Mouse (Mus musculus) liver, adult 2 months (tissue): ENCODE measurements at regions not wholly inside any gene's neighbourhood (a gene's known extent, or its start where the extent isn't known, plus 50 kb on each side); places are given as distances from the start of the nearest gene placed in this dataset.

ENCODE experiments used
- DNase-seq: peaks from one replicate; pipeline ENCODE4 v3.0.0-alpha.2; 2011; ENCODE audit warnings: low read depth, low spot score; ENCODE audit errors: extremely low read depth
- H3K27ac ChIP-seq: fragments of 200-500 bp; replicated peaks from 2 replicates; pipeline ENCODE4 v1.5.1; 2012; ENCODE audit warnings: low read depth, mild to moderate bottlenecking, control low read depth, inconsistent platforms, low read length; ENCODE audit not compliant: insufficient read depth
- H3K27me3 ChIP-seq: fragments of 200-500 bp; 2 replicates; pipeline ENCODE4 v1.6.1; 2012; ENCODE audit warnings: mild to moderate bottlenecking, moderate library complexity, low read length, inconsistent platforms; ENCODE audit not compliant: control insufficient read depth, insufficient read depth
- H3K36me3 ChIP-seq: fragments of 200-500 bp; 2 replicates; pipeline ENCODE4 v1.6.1; 2012; ENCODE audit warnings: low read length, inconsistent platforms; ENCODE audit not compliant: control insufficient read depth, insufficient read depth
- H3K4me1 ChIP-seq: fragments of 200-500 bp; 2 replicates; pipeline ENCODE4 v1.6.1; 2011; ENCODE audit warnings: low read length; ENCODE audit not compliant: control insufficient read depth, insufficient read depth
- H3K4me3 ChIP-seq: fragments of 200-500 bp; 2 replicates; pipeline ENCODE4 v1.5.1; 2011; ENCODE audit warnings: low read depth, mild to moderate bottlenecking, control low read depth, low read length, moderate library complexity; ENCODE audit not compliant: insufficient read depth
- H3K79me2 ChIP-seq: fragments of 200-500 bp; 2 replicates; pipeline ENCODE4 v1.6.1; 2012; ENCODE audit warnings: inconsistent platforms, mild to moderate bottlenecking, low read length, moderate library complexity; ENCODE audit not compliant: control insufficient read depth, insufficient read depth
- H3K9ac ChIP-seq: fragments of 200-500 bp; 2 replicates; pipeline ENCODE4 v1.6.1; 2012; ENCODE audit warnings: low read depth, mild to moderate bottlenecking, control low read depth, inconsistent platforms, low read length
- CTCF ChIP-seq: fragments of 200-500 bp; IDR thresholded peaks from 2 replicates; pipeline ENCODE4 v1.5.1; 2011; ENCODE audit warnings: low read depth, low read length, control low read depth
- POLR2A ChIP-seq: fragments of 200-500 bp; IDR thresholded peaks from 2 replicates; pipeline ENCODE4 v1.6.1; 2011; ENCODE audit warnings: low read length, control low read depth; ENCODE audit not compliant: insufficient read depth; ENCODE audit errors: extremely low read depth
- whole genome bisulfite sequencing: fragments of 180-500 bp; shearing (Covaris S2); methylation state at CpG from one replicate; pipeline ENCODE4 v1.1.7; 2018; 5-methylcytosine and 5-hydroxymethylcytosine counted together

DNA sequence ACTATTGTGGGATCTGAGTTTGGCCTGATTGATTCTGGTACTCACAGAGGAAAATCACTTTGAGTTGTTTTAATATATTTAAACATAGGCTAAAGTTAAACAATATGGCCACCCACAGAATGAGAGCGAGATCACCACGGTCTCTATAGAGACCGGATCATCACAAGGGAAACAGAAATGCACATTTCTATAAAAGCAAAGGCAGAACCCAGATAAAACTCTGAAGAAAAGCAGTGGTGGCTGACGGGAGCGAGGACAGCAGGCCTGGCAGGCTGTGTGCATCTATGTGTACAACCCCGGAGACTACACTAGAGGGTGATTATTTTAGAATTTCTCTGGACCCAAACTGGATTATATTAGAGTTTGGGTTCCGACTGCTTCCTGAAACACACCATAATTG lies 168.8 kb downstream of the Thbs2 start:
- Histone ChIP-seq H3K9ac (no peak overlapping the region), H3K36me3 (no peaks in the 10 kb centered on the region), H3K27ac (no peak overlapping the region), H3K27me3 (0 out of 2 replicates have a peak, but pooled peaks cover 3% of the 10 kb centered on the region), H3K79me2 (no peaks in the 10 kb centered on the region), H3K4me1 (no peaks in the 10 kb centered on the region), H3K4me3 (no peak overlapping the region)
- no peak for DNase-seq
- TF ChIP-seq POLR2A (no peak), CTCF (no peak)
- 87% methylated on average over 7 of the region's 7 CpGs for WGBS

DNA sequence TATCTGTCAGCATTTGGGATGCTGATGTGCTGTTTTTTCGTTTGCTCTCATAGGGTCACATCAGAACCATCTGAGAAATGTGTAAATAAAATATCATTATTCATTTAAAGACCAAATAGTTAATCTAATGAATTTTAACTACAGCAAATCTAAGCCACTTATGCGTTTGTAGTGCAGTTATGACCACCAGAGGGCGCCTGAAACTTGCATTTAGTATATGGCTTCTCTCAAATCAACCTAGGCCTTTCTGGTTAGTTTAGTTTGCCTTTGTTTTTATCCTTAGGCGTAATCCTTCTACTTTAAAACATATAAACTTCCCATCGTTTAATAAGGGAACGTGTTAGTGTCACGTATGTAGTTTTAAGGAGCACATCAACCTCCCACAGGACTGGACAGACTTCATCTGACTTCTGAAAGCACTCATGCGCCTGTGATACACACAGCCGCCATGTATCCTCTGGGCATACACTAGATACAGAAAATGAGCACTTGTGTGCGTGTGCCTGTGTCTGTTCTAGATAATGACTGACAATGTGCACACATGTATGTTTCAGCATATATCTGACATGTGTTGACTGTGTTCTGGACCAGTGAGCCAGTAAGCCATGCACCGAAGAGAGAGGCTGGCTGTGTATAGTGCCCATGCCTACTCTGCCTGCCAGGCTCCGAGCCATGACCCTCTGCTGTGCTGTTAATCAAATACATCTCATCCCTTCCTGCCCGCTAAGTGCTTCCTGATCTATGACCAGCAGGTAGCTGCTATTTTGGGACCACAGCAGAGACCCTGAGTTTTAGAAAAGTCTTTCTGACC lies 169.4 kb downstream of the Thbs2 start:
- TF ChIP-seq CTCF = peak; percentile 54
- no peak for TF ChIP-seq POLR2A
- Histone ChIP-seq H3K79me2 (no peaks in the 10 kb centered on the region), H3K27me3 (0 out of 2 replicates have a peak, but pooled peaks cover 3% of the 10 kb centered on the region), H3K4me1 (no peaks in the 10 kb centered on the region), H3K36me3 (no peaks in the 10 kb centered on the region), H3K27ac (no peak overlapping the region), H3K4me3 (no peak overlapping the region), H3K9ac (no peak overlapping the region)
- 45% methylated on average over 13 of the region's 13 CpGs for WGBS
- DNase-seq = peak; percentile 54

DNA sequence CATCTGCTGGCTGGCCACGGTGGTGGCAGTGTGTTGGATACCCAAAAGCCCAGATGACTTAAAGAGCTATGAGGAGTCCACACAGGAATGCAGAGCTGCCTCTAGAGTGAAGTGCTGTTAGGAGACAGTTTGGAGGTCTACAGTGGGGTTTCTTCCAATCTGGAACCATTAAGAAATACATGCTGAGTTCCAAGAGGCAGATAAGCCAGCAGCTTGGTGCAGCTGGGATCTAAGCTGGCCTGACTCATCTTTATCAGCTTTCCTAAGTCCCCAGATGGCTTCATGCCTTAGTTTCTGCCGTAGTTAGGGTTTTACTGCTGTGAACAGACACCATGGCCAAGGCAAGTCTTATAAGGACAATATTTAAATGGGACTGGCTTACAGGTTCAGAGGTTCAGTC lies 172.0 kb downstream of the Thbs2 start:
- Histone ChIP-seq H3K79me2 (no peaks in the 10 kb centered on the region), H3K27me3 (0 out of 2 replicates have a peak, but pooled peaks cover 3% of the 10 kb centered on the region), H3K4me3 (no peak overlapping the region), H3K27ac (no peak overlapping the region), H3K9ac (no peak overlapping the region), H3K36me3 (no peaks in the 10 kb centered on the region), H3K4me1 (no peaks in the 10 kb centered on the region)
- no peak for TF ChIP-seq CTCF
- no peak for TF ChIP-seq POLR2A
- DNase-seq = no peak
- 51% methylated on average over 2 of the region's 2 CpGs for WGBS

DNA sequence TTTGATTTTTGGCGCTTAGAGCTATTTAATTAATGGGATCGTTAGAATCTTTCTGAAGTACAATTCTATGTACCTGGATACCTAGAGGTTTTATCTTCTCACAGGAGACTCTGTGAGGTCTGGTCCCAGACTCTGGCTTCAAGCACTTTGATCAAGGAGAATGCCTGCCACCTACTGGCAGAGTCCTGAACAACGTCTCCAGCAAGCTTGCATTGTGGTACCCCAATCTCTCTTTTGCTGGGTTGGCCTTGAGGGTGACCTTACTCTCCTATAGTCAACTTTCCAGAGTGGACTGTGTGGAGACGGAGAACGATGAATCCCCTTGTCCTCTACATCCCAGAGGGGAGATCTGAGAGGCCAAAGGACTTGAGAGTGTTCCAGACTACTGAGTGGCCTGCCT lies 173.5 kb downstream of the Thbs2 start:
- Histone ChIP-seq H3K4me3 (no peak overlapping the region), H3K27ac (no peak overlapping the region), H3K27me3 (0 out of 2 replicates have a peak, but pooled peaks cover 3% of the 10 kb centered on the region), H3K79me2 (no peaks in the 10 kb centered on the region), H3K4me1 (no peaks in the 10 kb centered on the region), H3K36me3 (no peaks in the 10 kb centered on the region), H3K9ac (no peak overlapping the region)
- 14% methylated on average over 5 of the region's 5 CpGs for WGBS
- peak; percentile 33 for DNase-seq
- TF ChIP-seq CTCF (peak; percentile 72), POLR2A (no peak)

DNA sequence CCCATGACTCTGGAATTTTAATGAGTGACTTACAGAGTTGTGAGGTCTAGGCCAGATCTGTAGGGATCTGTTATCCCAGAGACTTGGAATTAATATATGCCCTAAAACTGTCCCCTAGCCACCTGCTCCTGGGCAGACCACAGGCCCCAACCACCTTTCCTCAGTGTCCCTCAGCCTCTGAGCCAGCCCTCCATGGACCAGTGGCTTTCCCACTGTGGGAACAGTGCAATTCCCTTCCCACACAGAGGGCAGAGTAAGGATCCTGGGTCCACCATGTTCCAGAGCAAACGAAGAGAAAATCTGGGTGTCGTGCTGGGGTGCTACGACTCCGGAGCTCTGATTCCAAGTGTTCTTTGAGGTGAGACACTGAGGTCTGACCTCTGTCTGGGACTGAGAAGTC lies 174.7 kb downstream of the Thbs2 start:
- Histone ChIP-seq H3K4me1 (no peaks in the 10 kb centered on the region), H3K4me3 (no peak overlapping the region), H3K36me3 (no peaks in the 10 kb centered on the region), H3K27ac (no peak overlapping the region), H3K79me2 (no peaks in the 10 kb centered on the region), H3K27me3 (0 out of 2 replicates have a peak, but pooled peaks cover 3% of the 10 kb centered on the region), H3K9ac (no peak overlapping the region)
- TF ChIP-seq POLR2A (no peak), CTCF (no peak)
- no peak for DNase-seq
- WGBS = 68% methylated on average over 4 of the region's 4 CpGs

DNA sequence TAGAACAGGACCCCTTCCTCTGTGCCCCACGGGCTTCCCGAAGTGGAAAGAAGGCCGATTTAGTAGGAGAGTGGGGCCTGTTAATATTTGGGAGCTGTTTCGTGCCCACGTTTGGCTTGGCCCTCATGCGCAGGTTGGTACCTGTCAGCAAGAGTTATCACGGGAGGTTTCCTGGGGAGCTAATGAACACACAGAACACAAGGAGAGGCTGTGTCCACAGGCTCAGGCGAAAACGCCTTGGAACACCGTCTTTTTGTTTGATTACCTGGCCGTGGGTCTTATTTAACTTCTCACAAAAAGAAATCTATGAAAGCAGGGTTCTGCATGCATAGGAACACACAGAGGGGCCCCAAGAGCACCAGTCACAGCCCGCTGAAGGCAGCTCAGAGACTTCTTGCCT lies 175.8 kb downstream of the Thbs2 start:
- no peaks in the 10 kb centered on the region for H3K4me1 ChIP-seq
- TF ChIP-seq CTCF (no peak), POLR2A (no peak)
- H3K27ac ChIP-seq = no peak overlapping the region
- H3K36me3 ChIP-seq = no peaks in the 10 kb centered on the region
- no peak overlapping the region for H3K4me3 ChIP-seq
- 0 out of 2 replicates have a peak, but pooled peaks cover 3% of the 10 kb centered on the region for H3K27me3 ChIP-seq
- no peak for DNase-seq
- no peaks in the 10 kb centered on the region for H3K79me2 ChIP-seq
- H3K9ac ChIP-seq = no peak overlapping the region
- 79% methylated on average over 12 of the region's 12 CpGs for WGBS
